Mouse (Mus musculus): Measurements from ENCODE around the gene Uba2. TPM values are rescaled to one million over a fixed set of nuclear protein-coding genes. Genes with fewer than 3 reads are reported as not detected.
"Not testable (repeated sequence)": the region's sequence is repeated elsewhere in the genome, so short reads cannot be mapped to it uniquely, and the experiment has no call there.

Gene Uba2
- polyA plus RNA-seq, 1 experiment from 2014 or later, result 310 TPM

DNA sequence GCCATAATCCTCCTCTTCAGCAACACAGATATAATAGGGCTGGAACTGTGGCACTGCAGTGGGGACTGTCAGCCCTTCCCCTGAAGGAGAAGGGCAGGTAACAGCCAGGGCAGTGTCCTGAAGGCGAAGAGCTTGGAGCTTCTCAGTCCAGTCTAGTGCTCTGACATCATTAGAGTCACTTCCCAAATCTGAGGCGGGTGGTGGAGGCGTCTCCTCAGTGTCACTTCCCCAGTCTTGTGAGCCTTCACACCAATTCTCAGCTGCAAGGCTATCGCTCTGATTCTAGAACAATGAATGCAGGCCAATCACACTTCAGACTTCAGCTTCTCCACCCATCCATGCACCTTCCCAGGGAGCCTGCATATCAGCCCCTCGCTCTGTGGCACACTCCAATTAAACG is 23.4 kb upstream of the Uba2 start:
- no peak for DNase-seq (ENCODE audit: low spot score)
- 92% methylated on average over 6 of the region's 6 CpGs for WGBS
- Histone ChIP-seq H3K4me3 (no peak overlapping the region), H3K9me3 (replicated peaks) (no peaks in the 10 kb centered on the region), H3K27ac (no peak overlapping the region), H3K4me1 (peaks cover 5% of the 10 kb centered on the region), H3K36me3 (peaks cover 53% of the 10 kb centered on the region), H3K27me3 (ENCODE audit: low read depth, poor library complexity, severe bottlenecking) (no peaks in the 10 kb centered on the region)

DNA sequence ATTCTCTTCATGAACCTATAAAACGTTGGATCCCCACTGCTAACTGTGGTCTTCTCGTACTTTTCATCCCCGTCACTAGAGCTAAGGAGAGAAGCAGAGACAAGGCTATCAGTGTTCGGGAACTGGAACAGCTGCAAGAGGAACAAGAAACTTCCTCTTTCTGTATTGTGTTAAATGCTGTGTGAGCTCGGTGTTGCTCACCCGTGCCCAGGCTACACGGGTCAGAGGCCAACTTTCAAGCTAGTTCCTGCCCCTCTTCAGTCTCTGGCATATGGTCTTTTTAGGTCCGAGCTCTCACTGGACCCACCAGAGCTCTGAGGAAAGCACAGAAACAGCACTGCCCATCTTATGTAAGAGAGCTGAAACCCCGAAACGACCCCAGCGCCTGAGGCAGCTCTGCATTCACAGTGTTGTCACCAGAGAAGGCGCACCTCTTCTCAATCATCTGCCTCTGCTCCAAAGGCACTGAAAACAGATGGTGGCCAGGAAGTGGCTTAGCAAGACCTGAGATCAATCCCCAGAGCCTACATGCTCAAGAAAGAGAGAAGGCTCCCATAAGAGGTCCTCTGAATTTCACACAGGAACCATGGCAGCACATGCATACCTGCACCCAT is 20.1 kb upstream of the Uba2 start:
- H3K27ac ChIP-seq, result no peak overlapping the region
- H3K27me3 ChIP-seq (ENCODE audit: low read depth, poor library complexity, severe bottlenecking), result no peaks in the 10 kb centered on the region
- H3K9me3 ChIP-seq (replicated peaks), result no peaks in the 10 kb centered on the region
- DNase-seq (ENCODE audit: low spot score), result no peak
- H3K4me1 ChIP-seq, result no peaks in the 10 kb centered on the region
- 92% methylated on average over 12 of the region's 12 CpGs for WGBS
- peaks cover 82% of the 10 kb centered on the region for H3K36me3 ChIP-seq
- no peak overlapping the region for H3K4me3 ChIP-seq

DNA sequence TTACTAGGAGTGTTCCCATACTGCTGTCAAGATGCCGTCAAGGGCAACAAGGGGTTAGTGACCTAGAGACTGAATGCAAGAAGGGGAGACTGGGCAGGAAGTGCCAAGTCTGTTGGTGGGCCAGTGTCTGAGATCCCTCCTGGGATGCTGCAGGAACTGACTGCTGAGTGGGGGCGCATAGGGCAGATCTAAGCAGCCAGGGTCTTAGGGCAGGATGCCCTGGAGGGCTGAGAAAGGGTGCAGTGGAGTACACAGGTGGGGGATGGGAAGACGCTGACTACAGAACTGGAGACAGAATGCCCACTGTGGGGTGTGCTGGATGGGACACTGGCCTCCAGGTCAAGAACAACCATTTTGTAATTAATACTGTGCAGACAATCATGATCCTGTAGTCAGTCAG is 14.4 kb upstream of the Uba2 start:
- Histone ChIP-seq H3K9me3 (replicated peaks) (no peaks in the 10 kb centered on the region), H3K27me3 (ENCODE audit: low read depth, poor library complexity, severe bottlenecking) (no peaks in the 10 kb centered on the region), H3K4me1 (no peaks in the 10 kb centered on the region), H3K36me3 (peaks cover 54% of the 10 kb centered on the region), H3K27ac (no peak overlapping the region), H3K4me3 (no peak overlapping the region)
- no peak for DNase-seq (ENCODE audit: low spot score)
- WGBS, result 78% methylated on average over 3 of the region's 3 CpGs

DNA sequence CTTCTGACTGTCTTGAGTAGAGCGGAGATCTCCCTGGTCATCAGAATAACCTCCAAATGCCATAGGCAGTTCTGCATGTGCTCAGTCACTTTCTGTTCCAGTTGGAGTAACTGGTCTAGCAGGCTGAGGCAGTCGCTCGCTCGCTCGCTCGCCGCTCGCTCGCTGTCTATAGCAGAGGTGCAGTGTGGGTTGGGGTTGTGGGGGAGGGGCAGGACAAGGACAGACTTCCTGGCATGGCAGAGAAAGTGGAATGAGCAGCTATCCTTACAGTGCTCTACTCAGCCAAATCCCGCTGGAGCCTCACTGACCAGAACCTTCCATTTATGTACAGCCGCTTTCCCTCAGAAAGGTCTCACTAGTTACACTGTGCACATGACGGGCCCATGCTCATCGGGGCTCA is 14.0 kb upstream of the Uba2 start:
- no peaks in the 10 kb centered on the region for H3K27me3 ChIP-seq (ENCODE audit: low read depth, poor library complexity, severe bottlenecking)
- DNase-seq (ENCODE audit: low spot score), result no peak
- WGBS, result 85% methylated on average over 13 of the region's 13 CpGs
- H3K4me3 ChIP-seq, result no peak overlapping the region
- no peak overlapping the region for H3K27ac ChIP-seq
- H3K36me3 ChIP-seq, result peaks cover 49% of the 10 kb centered on the region
- no peaks in the 10 kb centered on the region for H3K4me1 ChIP-seq
- H3K9me3 ChIP-seq (replicated peaks), result no peaks in the 10 kb centered on the region

DNA sequence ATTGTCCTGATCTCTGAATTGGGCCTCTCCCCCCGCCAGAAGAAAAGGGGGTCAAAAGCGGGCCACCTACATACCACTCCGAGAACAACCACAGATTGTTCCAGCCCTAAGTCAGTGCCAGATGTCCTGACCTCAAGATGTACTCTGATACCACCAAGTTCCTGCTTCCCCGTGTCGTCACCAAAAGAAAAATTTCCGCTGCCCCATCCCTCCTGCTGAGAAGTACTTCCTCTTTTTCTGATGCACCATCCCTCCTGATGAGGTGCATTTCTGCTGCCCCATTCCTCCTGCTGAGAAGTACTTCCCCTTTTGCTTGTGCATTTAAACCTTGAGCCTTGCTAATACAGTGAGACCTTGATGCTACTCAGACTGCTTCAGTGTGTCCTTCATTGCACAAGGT is 6.8 kb upstream of the Uba2 start:
- not testable (repeated sequence) for H3K27ac ChIP-seq; H3K4me3 ChIP-seq; DNase-seq (ENCODE audit: low spot score); H3K27me3 ChIP-seq (ENCODE audit: low read depth, poor library complexity, severe bottlenecking); H3K4me1 ChIP-seq; H3K9me3 ChIP-seq (replicated peaks); H3K36me3 ChIP-seq
- 86% methylated on average over 6 of the region's 6 CpGs for WGBS

DNA sequence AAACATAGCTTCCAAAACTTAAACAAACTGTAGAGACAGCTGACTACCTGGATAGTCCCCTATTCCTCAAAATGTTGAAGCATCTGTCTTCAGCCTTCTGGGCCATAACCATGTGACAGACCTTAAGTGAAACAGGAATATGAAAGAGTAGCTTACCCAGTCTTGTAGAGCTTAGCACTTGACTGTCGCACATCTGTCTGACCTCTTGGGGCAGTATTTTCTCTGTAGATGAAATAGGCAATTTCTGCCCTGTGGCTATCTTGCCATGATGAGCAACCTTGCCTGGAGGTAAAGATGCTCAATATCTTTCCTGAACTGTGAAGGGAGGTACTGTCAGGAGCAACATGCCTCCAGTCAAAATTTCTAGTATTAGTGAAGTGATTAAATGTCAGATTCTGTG is 2.9 kb upstream of the Uba2 start:
- Histone ChIP-seq H3K4me3 (no peak overlapping the region), H3K27me3 (ENCODE audit: low read depth, poor library complexity, severe bottlenecking) (no peaks in the 10 kb centered on the region), H3K27ac (no peak overlapping the region), H3K4me1 (0 out of 2 replicates have a peak, but pooled peaks cover 5% of the 10 kb centered on the region), H3K36me3 (no peaks in the 10 kb centered on the region), H3K9me3 (replicated peaks) (no peaks in the 10 kb centered on the region)
- no peak for DNase-seq (ENCODE audit: low spot score)
- 80% methylated on average over 1 of the region's 1 CpGs for WGBS

DNA sequence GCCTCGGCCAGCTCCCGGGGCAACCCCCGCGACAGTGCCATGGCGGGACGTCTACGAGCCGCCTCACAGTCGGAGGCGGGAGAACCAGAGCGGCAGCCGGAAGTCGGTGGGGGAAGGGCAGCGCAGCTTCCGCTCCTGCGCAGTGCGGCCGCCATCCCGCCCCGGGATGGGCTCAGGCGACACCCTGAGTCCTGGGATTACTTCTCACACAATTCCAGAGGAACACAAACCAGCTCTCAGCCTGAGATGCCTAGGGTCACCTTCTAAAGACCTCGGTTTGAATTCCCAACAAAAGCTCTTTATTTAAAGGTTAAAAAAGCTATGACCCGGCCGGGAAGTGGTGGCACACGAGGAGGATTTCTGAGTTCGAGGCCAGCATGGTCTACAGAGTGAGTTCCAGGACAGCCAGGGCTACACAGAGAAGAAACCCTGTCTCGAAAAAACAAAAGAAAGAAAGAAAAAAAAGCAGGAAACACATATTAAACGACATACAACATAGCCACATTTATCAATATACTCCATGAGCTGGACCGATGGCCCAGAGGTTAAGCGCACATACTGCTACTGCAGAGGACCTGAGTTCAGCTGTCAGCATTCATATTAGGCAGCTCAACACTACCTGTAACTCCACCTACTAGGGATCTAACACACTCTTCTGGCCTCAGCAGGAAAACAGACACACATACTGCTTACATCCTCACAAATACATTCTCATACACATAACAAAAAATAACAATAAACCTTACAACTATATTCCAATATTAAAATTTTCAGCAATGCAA is 738 bp downstream of the Uba2 start:
- Histone ChIP-seq H3K36me3 (peaks cover 28% of the 10 kb centered on the region), H3K4me3 (peak overlapping the region; percentile 70), H3K27me3 (ENCODE audit: low read depth, poor library complexity, severe bottlenecking) (no peaks in the 10 kb centered on the region), H3K4me1 (peaks cover 11% of the 10 kb centered on the region; the same call in 1 of the 2 replicates), H3K9me3 (replicated peaks) (no peaks in the 10 kb centered on the region), H3K27ac (peak overlapping the region; percentile 95)
- peak; percentile 98 for DNase-seq (ENCODE audit: low spot score)
- 11% methylated on average over 30 of the region's 30 CpGs for WGBS

DNA sequence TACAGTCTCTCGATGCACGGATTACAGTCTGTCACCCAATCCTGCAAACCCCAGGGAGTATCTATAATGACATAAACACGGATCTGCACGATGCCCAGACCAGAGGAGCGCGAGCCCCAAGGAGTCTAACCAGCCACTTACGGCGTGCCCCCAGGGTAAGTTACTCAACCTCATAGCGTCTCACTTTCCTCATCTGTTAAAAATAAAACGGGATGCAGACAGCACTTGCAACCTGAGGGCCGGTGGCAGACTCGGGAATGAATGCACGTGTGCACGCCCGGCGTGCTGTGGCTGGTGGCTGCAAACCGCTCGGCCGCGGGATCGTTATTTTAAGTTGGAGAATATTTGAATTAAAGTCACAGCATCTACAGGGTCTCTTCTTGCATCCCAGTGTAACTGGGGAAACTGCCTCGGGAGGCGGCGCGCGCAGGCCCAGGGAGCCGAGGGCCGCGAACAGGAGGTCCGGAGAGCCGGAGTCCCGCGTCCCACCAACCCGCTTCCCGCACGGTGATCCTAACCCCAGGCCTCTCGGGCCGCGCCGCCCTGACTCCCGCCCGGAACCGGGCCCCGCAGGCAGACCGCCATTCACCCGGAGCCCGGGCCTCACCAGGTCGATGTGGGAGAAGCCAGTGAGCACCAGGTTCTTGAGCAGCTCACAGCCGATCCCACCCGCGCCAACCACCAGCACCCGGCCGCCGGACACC is 1.5 kb downstream of the Uba2 start:
- peak; percentile 64 for DNase-seq (ENCODE audit: low spot score)
- peaks cover 35% of the 10 kb centered on the region for H3K36me3 ChIP-seq
- H3K4me1 ChIP-seq, result peaks cover 11% of the 10 kb centered on the region; the same call in 1 of the 2 replicates
- WGBS, result under 1% methylated on average over 54 of the region's 54 CpGs
- H3K27ac ChIP-seq, result peak overlapping the region; percentile 95
- H3K27me3 ChIP-seq (ENCODE audit: low read depth, poor library complexity, severe bottlenecking), result no peaks in the 10 kb centered on the region
- no peaks in the 10 kb centered on the region for H3K9me3 ChIP-seq (replicated peaks)
- H3K4me3 ChIP-seq, result peak overlapping the region; percentile 70

DNA sequence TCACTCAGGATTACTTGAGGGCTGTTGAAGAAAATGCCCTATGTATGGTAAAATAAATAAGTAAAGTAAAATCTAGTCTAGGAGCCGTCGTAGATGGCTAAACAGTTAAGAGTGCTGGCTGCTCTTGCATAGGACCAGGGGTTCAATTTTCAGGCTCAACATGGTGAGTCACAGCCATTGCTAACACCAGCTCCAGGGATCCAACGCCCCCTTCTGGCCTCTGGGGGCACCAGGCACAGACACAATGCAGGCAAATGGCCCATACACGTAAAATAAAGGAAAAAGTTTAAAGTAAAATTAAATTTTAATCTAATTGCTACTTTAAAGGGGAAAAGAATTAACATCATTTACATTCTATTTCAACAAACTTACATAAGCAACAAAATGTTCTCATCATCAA is 2.5 kb downstream of the Uba2 start:
- WGBS, result 59% methylated on average over 4 of the region's 4 CpGs
- Histone ChIP-seq H3K36me3 (peaks cover 46% of the 10 kb centered on the region), H3K9me3 (replicated peaks) (no peaks in the 10 kb centered on the region), H3K27ac (no peak overlapping the region), H3K4me1 (peaks cover 11% of the 10 kb centered on the region; the same call in 1 of the 2 replicates), H3K27me3 (ENCODE audit: low read depth, poor library complexity, severe bottlenecking) (no peaks in the 10 kb centered on the region), H3K4me3 (peak overlapping the region; percentile 70)
- peak; percentile 46 for DNase-seq (ENCODE audit: low spot score)

DNA sequence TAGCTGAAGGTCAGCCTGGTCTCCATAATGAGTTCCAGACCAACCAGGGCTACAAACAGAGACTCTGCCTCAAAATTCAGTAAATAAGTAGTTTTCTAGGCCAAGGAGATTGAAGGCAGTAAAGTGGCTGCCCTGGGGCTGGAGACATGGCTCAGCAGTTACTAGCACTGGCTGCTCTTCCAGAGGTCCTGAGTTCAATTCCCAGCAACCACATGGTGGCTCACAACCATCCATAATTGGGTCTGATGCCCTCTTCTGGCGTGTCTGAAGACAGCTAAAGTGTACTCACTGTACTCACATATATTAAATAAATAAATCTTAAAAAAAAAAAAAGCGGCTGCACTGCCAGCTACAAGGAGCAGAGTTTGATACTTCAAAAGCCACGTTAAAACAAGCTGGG is 3.4 kb downstream of the Uba2 start:
- H3K36me3 ChIP-seq, result peaks cover 54% of the 10 kb centered on the region
- H3K4me3 ChIP-seq, result no peak overlapping the region
- peaks cover 11% of the 10 kb centered on the region; the same call in 1 of the 2 replicates for H3K4me1 ChIP-seq
- DNase-seq (ENCODE audit: low spot score), result no peak
- H3K27me3 ChIP-seq (ENCODE audit: low read depth, poor library complexity, severe bottlenecking), result no peaks in the 10 kb centered on the region
- 87% methylated on average over 3 of the region's 3 CpGs for WGBS
- H3K9me3 ChIP-seq (replicated peaks), result no peaks in the 10 kb centered on the region
- H3K27ac ChIP-seq, result no peak overlapping the region

DNA sequence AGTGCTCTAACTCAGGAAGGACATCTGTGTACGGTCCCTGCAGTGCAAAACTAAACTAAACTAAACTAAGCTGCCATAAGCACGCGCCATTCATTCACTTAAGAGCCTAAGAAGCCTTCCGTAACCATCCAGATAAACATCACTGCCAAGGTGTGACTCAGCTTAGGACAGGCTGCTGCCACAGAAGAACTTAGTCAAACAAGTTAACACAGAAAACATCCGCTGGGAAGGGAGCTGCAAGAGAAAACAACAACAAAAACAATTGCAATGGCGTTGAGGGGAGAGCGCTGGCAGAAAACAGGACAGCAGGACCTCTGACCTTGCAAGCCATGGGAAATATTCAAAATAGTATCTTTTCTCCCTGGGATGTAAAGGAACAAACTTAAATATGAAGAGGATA is 4.7 kb downstream of the Uba2 start:
- H3K36me3 ChIP-seq, result peaks cover 66% of the 10 kb centered on the region
- no peak overlapping the region for H3K27ac ChIP-seq
- H3K4me3 ChIP-seq, result no peak overlapping the region
- peaks cover 11% of the 10 kb centered on the region; the same call in 1 of the 2 replicates for H3K4me1 ChIP-seq
- no peaks in the 10 kb centered on the region for H3K27me3 ChIP-seq (ENCODE audit: low read depth, poor library complexity, severe bottlenecking)
- no peaks in the 10 kb centered on the region for H3K9me3 ChIP-seq (replicated peaks)
- WGBS, result 94% methylated on average over 7 of the region's 7 CpGs
- no peak for DNase-seq (ENCODE audit: low spot score)

DNA sequence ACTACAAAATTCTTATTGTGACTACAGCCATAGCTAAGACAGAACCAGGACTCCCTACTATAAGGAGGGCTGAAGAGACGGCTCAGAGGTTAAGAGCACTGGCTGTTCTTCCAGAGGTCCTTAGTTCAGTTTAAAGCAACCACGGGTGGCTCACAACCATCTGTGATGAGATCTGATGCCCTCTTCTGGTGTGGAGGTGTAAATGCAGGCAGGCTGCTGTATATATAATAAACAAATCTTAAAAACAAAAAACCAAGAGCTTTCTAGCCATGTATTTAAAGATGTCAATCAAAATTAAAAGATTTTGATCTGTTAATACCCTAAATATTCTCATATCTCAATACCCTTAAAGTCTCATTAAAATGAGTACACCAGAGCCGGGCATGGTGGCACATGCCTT is 10.2 kb downstream of the Uba2 start:
- no peak for DNase-seq (ENCODE audit: low spot score)
- WGBS, result 90% methylated on average over 3 of the region's 3 CpGs
- Histone ChIP-seq H3K9me3 (replicated peaks) (no peaks in the 10 kb centered on the region), H3K27me3 (ENCODE audit: low read depth, poor library complexity, severe bottlenecking) (no peaks in the 10 kb centered on the region), H3K36me3 (peaks cover 94% of the 10 kb centered on the region), H3K4me1 (no peaks in the 10 kb centered on the region), H3K4me3 (no peak overlapping the region), H3K27ac (no peak overlapping the region)

DNA sequence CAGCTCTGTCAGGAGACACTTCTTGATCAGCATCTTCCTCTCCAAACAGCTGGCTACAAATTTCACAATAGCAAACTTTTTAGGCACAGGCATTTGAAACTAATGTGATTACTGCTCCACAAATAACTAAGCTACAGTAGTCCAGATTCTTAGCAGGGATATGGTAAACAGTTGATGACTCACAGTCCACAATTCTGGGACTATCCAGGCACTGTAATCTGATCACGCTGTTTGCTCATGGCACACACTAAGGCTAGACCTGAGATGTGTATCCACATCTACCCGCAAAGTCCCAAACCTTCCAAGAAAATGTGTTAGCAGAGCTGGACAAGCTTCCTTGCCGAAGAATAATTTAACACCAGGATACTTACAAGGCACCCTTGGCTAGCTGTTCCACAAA is 11.4 kb downstream of the Uba2 start:
- H3K4me3 ChIP-seq, result no peak overlapping the region

More for the DNA sequence above, 11.4 kb downstream of the Uba2 start:
- Histone ChIP-seq H3K9me3 (replicated peaks) (no peaks in the 10 kb centered on the region), H3K27me3 (ENCODE audit: low read depth, poor library complexity, severe bottlenecking) (no peaks in the 10 kb centered on the region), H3K27ac (no peak overlapping the region), H3K36me3 (peaks cover 96% of the 10 kb centered on the region), H3K4me1 (no peaks in the 10 kb centered on the region)
- DNase-seq (ENCODE audit: low spot score), result no peak
- WGBS, result 94% methylated on average over 3 of the region's 3 CpGs
